Mouse (Mus musculus): ENCODE results near the gene Eif2b2. TPM values are rescaled to one million over a fixed set of nuclear protein-coding genes. Genes with fewer than 3 reads are reported as not detected.

Gene Eif2b2
- polyA plus RNA-seq, 1 experiment from 2014 or later: 72.9 TPM

- H3K4me2 ChIP-seq (ENCODE audit: low read depth, low read length): no peak overlapping the region
- ATAC-seq (ENCODE audit: insufficient read depth, low FRiP score): peak; percentile 58
- H3K4me1 ChIP-seq (ENCODE audit: control insufficient read depth, insufficient read depth, low read length): peaks cover 2% of the 10 kb centered on the region; the same call in 1 of the 2 replicates
- H3K27ac ChIP-seq (ENCODE audit: low read length): peak overlapping the region; percentile 72
- H3K4me3 ChIP-seq (replicated peaks; ENCODE audit: low read length): no peak overlapping the region
- H3K9me3 ChIP-seq (replicated peaks; ENCODE audit: control insufficient read depth, low read length): no peaks in the 10 kb centered on the region
- H3K27me3 ChIP-seq (ENCODE audit: control insufficient read depth, insufficient read depth, low read length): no peaks in the 10 kb centered on the region
- H3K9ac ChIP-seq (ENCODE audit: low read length): no peak overlapping the region
- 0 out of 2 replicates have a peak, but pooled peaks cover 6% of the 10 kb centered on the region for H3K36me3 ChIP-seq (ENCODE audit: control insufficient read depth, insufficient read depth, low read length)
- WGBS: 33% methylated on average over 10 of the region's 10 CpGs
Observed at GRCm38 (mm10) chr12:85273508-85273907, 54.2 kb downstream of the Eif2b2 start.

Small RNA genes lying within 50 kb of the gene (microRNA-seq; reads per million reads assigned to microRNA genes)
- gene Mir6938: not detected

Other genes with a start within 250 kb of the Eif2b2 start
- 114 and 119 TPM in 2 replicates for gene Fcf1, start 248.6 kb upstream of the Eif2b2 start, polyA plus RNA-seq (2015; fragmentation: Nextera tagmentation; extraction: Ambion mirVana)
- gene Arel1, start 248.6 kb upstream of the Eif2b2 start, polyA plus RNA-seq (2015; fragmentation: Nextera tagmentation; extraction: Ambion mirVana): 11.8 and 12.4 TPM in 2 replicates
- 22.3 and 23.1 TPM in 2 replicates for gene Ylpm1, start 223.2 kb upstream of the Eif2b2 start, polyA plus RNA-seq (2015; fragmentation: Nextera tagmentation; extraction: Ambion mirVana)
- gene Prox2, start 108.7 kb upstream of the Eif2b2 start, polyA plus RNA-seq (2015; fragmentation: Nextera tagmentation; extraction: Ambion mirVana): 2.9 and 3.0 TPM in 2 replicates
- gene Dlst, start 108.6 kb upstream of the Eif2b2 start, polyA plus RNA-seq (2015; fragmentation: Nextera tagmentation; extraction: Ambion mirVana): 113 TPM in 2 replicates
- gene Rps6kl1, start 68.2 kb upstream of the Eif2b2 start, polyA plus RNA-seq (2015; fragmentation: Nextera tagmentation; extraction: Ambion mirVana): 1.3 and 1.8 TPM in 2 replicates
- 14.9 and 16.3 TPM in 2 replicates for gene Pgf, start 41.7 kb upstream of the Eif2b2 start, polyA plus RNA-seq (2015; fragmentation: Nextera tagmentation; extraction: Ambion mirVana)
- gene Mlh3, start 51.1 kb downstream of the Eif2b2 start, polyA plus RNA-seq (2015; fragmentation: Nextera tagmentation; extraction: Ambion mirVana): 6.6 and 8.4 TPM in 2 replicates
- 39.5 and 50.6 TPM in 2 replicates for gene Acyp1, start 69.0 kb downstream of the Eif2b2 start, polyA plus RNA-seq (2015; fragmentation: Nextera tagmentation; extraction: Ambion mirVana)
- gene Zc2hc1c, start 69.1 kb downstream of the Eif2b2 start, polyA plus RNA-seq (2015; fragmentation: Nextera tagmentation; extraction: Ambion mirVana): 2.0 and 2.1 TPM in 2 replicates
- gene Nek9, start 119.9 kb downstream of the Eif2b2 start, polyA plus RNA-seq (2015; fragmentation: Nextera tagmentation; extraction: Ambion mirVana): 16.8 and 17.1 TPM in 2 replicates
- gene Tmed10, start 155.4 kb downstream of the Eif2b2 start, polyA plus RNA-seq (2015; fragmentation: Nextera tagmentation; extraction: Ambion mirVana): 383 and 401 TPM in 2 replicates

Measured in stomach, embryonic 16.5 days (tissue).